Mouse (Mus musculus) megakaryocyte, embryonic 14.5 days (primary cell): ENCODE data around the gene Gm6588.

ENCODE experiments used
- FLI1 ChIP-seq: IDR thresholded peaks from 2 replicates; pipeline ENCODE4 v1.6.1; 2012; ENCODE audit warnings: low read length, inconsistent platforms, mixed read lengths
- GATA1 ChIP-seq: IDR thresholded peaks from 3 replicates; pipeline ENCODE4 v1.6.1; 2012; ENCODE audit warnings: mixed read lengths, low read length, inconsistent platforms, borderline replicate concordance

DNA sequence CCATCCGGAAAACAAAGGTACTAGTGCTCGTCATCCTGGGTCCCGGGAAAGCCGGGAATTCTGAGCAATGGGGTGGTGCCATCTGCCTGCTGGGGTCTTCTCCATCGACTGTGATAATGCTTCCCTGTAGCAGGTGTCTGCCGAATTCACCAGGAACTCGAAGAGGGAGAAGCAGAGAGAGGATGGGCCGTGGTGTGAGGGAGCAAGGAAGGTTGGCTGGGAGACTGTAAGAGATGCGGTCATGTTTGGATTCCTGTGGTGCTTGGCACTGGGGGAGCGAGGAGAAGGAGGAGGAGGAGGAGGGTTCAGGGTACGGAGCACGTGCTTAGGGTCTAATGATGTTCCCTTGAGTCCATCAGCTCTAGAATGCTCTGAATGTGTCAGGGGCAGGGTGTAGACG is 33.3 kb downstream of the Gm6588 start:
- TF ChIP-seq GATA1 (no peak), FLI1 (no peak)
